Mouse (Mus musculus): Measurements from ENCODE around the gene Ksr1. TPM values are rescaled to one million over a fixed set of nuclear protein-coding genes. Genes with fewer than 3 reads are reported as not detected.
A peak's percentile ranks its signal among the peaks of the same experiment; 100 is the strongest.

Gene Ksr1
- polyA plus RNA-seq, 1 experiment = 4.8 TPM

DNA sequence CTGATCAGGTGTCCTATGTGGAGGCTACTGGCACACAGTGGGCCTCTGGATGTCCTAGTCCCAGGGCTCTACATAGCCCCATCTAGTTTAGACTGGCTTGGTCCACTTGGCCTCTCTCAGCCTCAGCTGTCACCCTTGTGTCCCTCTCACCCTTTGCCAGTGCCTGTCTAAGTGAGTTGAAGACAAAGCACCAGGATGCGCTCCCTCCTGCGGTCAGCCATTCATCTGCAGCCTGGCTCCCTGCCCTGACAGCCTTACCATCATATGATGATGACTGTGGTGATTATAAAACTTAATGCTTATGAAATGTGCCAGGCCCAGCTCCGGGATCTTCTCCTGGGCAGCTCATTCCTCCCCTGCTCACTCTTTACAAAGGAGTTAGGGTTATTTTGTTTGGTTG lies 30.5 kb upstream of the Ksr1 start:
- TF ChIP-seq CTCF (IDR thresholded peaks at IDR 0.05; ENCODE audit: control insufficient read depth, insufficient read depth, insufficient read length) (peak; percentile 8), USF1 (IDR thresholded peaks at IDR 0.05; ENCODE audit: low read depth) (no peak), MAX (IDR thresholded peaks at IDR 0.05) (no peak), MYOG (IDR thresholded peaks at IDR 0.05; ENCODE audit: control insufficient read depth, extremely low read depth, insufficient read length) (no peak), MYOD1 (IDR thresholded peaks at IDR 0.05; ENCODE audit: control insufficient read depth, insufficient read length, low read depth) (no peak), FOSL1 (IDR thresholded peaks at IDR 0.05; ENCODE audit: insufficient read depth, low read length, poor library complexity, severe bottlenecking) (no peak)
- no peaks in the 10 kb centered on the region for H3K79me2 ChIP-seq (ENCODE audit: control insufficient read depth, insufficient read depth)
- H3K36me3 ChIP-seq (ENCODE audit: control insufficient read depth, insufficient read depth) = no peaks in the 10 kb centered on the region
- no peak overlapping the region for H3K4me3 ChIP-seq (ENCODE audit: insufficient read depth, poor library complexity, severe bottlenecking)
- H3ac ChIP-seq (ENCODE audit: control insufficient read depth, insufficient read length, low read depth) = no peak overlapping the region
- no peaks in the 10 kb centered on the region for H3K79me3 ChIP-seq (ENCODE audit: low read depth)
- H3K27me3 ChIP-seq (ENCODE audit: control insufficient read depth, insufficient read depth, insufficient read length) = no peaks in the 10 kb centered on the region

DNA sequence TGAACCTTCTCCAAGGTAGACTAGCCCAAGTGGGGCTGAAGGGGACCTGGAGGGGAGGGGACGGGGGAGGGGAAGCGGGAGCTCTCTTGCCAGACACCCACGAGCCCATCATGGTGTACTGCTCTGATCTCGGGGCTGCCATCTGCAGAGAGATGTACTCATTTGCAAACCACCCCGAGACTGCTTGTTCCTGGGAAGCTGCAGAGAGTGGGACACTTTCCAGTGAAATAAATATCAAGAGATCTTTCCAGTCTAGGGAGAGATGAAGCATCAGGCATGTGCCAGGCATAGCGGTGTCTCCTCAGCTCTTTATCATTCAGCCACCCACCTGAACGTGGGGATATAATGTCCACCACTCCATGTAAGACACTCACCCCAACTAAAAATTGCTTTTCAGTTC lies 25.8 kb upstream of the Ksr1 start:
- Histone ChIP-seq H3K36me3 (ENCODE audit: control insufficient read depth, insufficient read depth) (no peaks in the 10 kb centered on the region), H3K27me3 (ENCODE audit: control insufficient read depth, insufficient read depth, insufficient read length) (no peaks in the 10 kb centered on the region), H3K4me3 (ENCODE audit: insufficient read depth, poor library complexity, severe bottlenecking) (no peak overlapping the region), H3K79me2 (ENCODE audit: control insufficient read depth, insufficient read depth) (no peaks in the 10 kb centered on the region), H3ac (ENCODE audit: control insufficient read depth, insufficient read length, low read depth) (no peak overlapping the region), H3K79me3 (ENCODE audit: low read depth) (no peaks in the 10 kb centered on the region)
- no peak for TF ChIP-seq CEBPB (IDR thresholded peaks at IDR 0.05; ENCODE audit: low read depth)
- TF ChIP-seq MYOD1 (IDR thresholded peaks at IDR 0.05; ENCODE audit: control insufficient read depth, insufficient read length, low read depth) = no peak
- TF ChIP-seq MAX (IDR thresholded peaks at IDR 0.05) = no peak
- no peak for TF ChIP-seq MYOG (IDR thresholded peaks at IDR 0.05; ENCODE audit: control insufficient read depth, extremely low read depth, insufficient read length)
- TF ChIP-seq FOSL1 (IDR thresholded peaks at IDR 0.05; ENCODE audit: insufficient read depth, low read length, poor library complexity, severe bottlenecking) = no peak
- no peak for TF ChIP-seq USF1 (IDR thresholded peaks at IDR 0.05; ENCODE audit: low read depth)
- no peak for TF ChIP-seq CTCF (IDR thresholded peaks at IDR 0.05; ENCODE audit: control insufficient read depth, insufficient read depth, insufficient read length)

- TF ChIP-seq CTCF (IDR thresholded peaks at IDR 0.05; ENCODE audit: control insufficient read depth, insufficient read depth, insufficient read length) = no peak
- TF ChIP-seq MYOD1 (IDR thresholded peaks at IDR 0.05; ENCODE audit: control insufficient read depth, insufficient read length, low read depth) = no peak
- no peak for TF ChIP-seq FOSL1 (IDR thresholded peaks at IDR 0.05; ENCODE audit: insufficient read depth, low read length, poor library complexity, severe bottlenecking)
- no peak for TF ChIP-seq CEBPB (IDR thresholded peaks at IDR 0.05; ENCODE audit: low read depth)
- TF ChIP-seq USF1 (IDR thresholded peaks at IDR 0.05; ENCODE audit: low read depth) = no peak
- TF ChIP-seq MYOG (IDR thresholded peaks at IDR 0.05; ENCODE audit: control insufficient read depth, extremely low read depth, insufficient read length) = no peak
- TF ChIP-seq MAX (IDR thresholded peaks at IDR 0.05) = no peak
- no peaks in the 10 kb centered on the region for H3K36me3 ChIP-seq (ENCODE audit: control insufficient read depth, insufficient read depth)
Measured at GRCm38 (mm10) chr11:79166582-79167300, 20.5 kb upstream of the Ksr1 start.

DNA sequence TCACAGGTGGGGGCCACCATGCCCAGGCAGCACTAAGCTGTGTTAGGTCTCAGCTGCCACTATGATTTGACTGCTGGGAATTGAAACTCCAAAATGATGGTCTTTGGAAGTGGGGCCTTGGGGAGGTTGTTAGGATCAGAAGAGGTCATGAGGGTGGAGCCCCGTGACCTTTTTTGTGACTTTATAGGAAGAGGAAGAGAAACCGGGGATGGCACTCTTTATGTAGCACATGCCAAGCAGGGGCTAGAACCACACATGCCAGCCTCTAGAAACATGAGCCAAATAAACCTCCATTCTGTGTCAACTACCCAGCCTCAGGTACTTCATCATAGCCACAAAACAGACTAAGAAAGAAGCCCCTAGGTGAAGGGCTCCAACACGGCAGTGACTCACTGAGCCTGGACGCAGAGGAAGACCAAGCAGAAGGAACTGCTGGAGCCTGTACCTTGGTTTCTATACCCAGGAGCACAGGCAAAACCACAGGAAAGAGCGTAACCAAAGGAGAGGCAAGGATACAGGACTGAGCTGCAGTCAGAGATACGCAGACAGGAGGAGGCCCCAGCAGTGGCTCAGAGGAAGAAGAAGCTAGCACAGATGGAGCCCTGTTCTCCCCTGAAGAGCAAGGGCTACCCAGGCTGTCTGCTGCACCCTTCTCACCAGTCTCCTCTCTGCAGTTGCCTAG lies 15.0 kb upstream of the Ksr1 start:
- TF ChIP-seq MYOG (IDR thresholded peaks at IDR 0.05; ENCODE audit: control insufficient read depth, extremely low read depth, insufficient read length) = no peak
- Histone ChIP-seq H3K27me3 (ENCODE audit: control insufficient read depth, insufficient read depth, insufficient read length) (no peaks in the 10 kb centered on the region), H3K4me3 (ENCODE audit: insufficient read depth, poor library complexity, severe bottlenecking) (no peak overlapping the region), H3K79me3 (ENCODE audit: low read depth) (no peaks in the 10 kb centered on the region), H3ac (ENCODE audit: control insufficient read depth, insufficient read length, low read depth) (no peak overlapping the region), H3K36me3 (ENCODE audit: control insufficient read depth, insufficient read depth) (no peaks in the 10 kb centered on the region), H3K79me2 (ENCODE audit: control insufficient read depth, insufficient read depth) (no peaks in the 10 kb centered on the region)

More at GRCm38 (mm10) chr11:79166582-79167300, 20.5 kb upstream of the Ksr1 start:
- H3ac ChIP-seq (ENCODE audit: control insufficient read depth, insufficient read length, low read depth) = no peak overlapping the region
- H3K79me2 ChIP-seq (ENCODE audit: control insufficient read depth, insufficient read depth) = no peaks in the 10 kb centered on the region
- no peaks in the 10 kb centered on the region for H3K79me3 ChIP-seq (ENCODE audit: low read depth)
- no peaks in the 10 kb centered on the region for H3K27me3 ChIP-seq (ENCODE audit: control insufficient read depth, insufficient read depth, insufficient read length)
- no peak overlapping the region for H3K4me3 ChIP-seq (ENCODE audit: insufficient read depth, poor library complexity, severe bottlenecking)

DNA sequence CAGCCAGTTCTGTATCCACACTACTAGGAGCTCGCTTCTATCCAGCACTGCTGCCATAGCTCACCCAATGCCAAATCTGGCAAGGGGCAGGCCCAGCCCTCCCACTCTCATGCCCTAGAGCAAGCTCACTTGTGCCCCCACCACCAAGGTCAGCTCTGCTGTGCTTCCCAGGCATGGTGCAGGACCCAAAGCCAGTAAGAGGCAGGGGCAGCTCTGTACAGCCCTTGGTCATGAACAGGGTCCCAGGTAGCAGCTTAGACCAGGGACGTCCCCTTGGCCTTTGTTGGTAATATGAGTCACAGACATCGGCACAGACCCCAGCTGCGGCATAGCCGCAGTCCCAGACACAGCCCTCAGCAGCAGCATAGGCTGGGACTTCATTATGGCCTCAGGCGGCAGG lies 13.9 kb upstream of the Ksr1 start:
- H3ac ChIP-seq (ENCODE audit: control insufficient read depth, insufficient read length, low read depth) = no peak overlapping the region
- H3K27me3 ChIP-seq (ENCODE audit: control insufficient read depth, insufficient read depth, insufficient read length) = no peaks in the 10 kb centered on the region
- no peak overlapping the region for H3K4me3 ChIP-seq (ENCODE audit: insufficient read depth, poor library complexity, severe bottlenecking)
- TF ChIP-seq MAX (IDR thresholded peaks at IDR 0.05) (no peak), CTCF (IDR thresholded peaks at IDR 0.05; ENCODE audit: control insufficient read depth, insufficient read depth, insufficient read length) (no peak), MYOD1 (IDR thresholded peaks at IDR 0.05; ENCODE audit: control insufficient read depth, insufficient read length, low read depth) (no peak), USF1 (IDR thresholded peaks at IDR 0.05; ENCODE audit: low read depth) (no peak), CEBPB (IDR thresholded peaks at IDR 0.05; ENCODE audit: low read depth) (no peak), MYOG (IDR thresholded peaks at IDR 0.05; ENCODE audit: control insufficient read depth, extremely low read depth, insufficient read length) (no peak), FOSL1 (IDR thresholded peaks at IDR 0.05; ENCODE audit: insufficient read depth, low read length, poor library complexity, severe bottlenecking) (no peak)
- H3K79me3 ChIP-seq (ENCODE audit: low read depth) = no peaks in the 10 kb centered on the region
- no peaks in the 10 kb centered on the region for H3K79me2 ChIP-seq (ENCODE audit: control insufficient read depth, insufficient read depth)
- H3K36me3 ChIP-seq (ENCODE audit: control insufficient read depth, insufficient read depth) = no peaks in the 10 kb centered on the region
